Mouse (Mus musculus): ENCODE measurements around the gene Abcg4.
"Not testable (repeated sequence)": the region's sequence is repeated elsewhere in the genome, so short reads cannot be mapped to it uniquely, and the experiment has no call there.

Gene Abcg4

GRCm38 (mm10) chr9:44288076-44288958 lies at the start of gene Abcg4:
Abcg4 (minus strand) TSS chr9:44288615.
- peak; percentile 57 to 62 for DNase-seq (ENCODE audit: low spot score in 2 of 2)

DNA sequence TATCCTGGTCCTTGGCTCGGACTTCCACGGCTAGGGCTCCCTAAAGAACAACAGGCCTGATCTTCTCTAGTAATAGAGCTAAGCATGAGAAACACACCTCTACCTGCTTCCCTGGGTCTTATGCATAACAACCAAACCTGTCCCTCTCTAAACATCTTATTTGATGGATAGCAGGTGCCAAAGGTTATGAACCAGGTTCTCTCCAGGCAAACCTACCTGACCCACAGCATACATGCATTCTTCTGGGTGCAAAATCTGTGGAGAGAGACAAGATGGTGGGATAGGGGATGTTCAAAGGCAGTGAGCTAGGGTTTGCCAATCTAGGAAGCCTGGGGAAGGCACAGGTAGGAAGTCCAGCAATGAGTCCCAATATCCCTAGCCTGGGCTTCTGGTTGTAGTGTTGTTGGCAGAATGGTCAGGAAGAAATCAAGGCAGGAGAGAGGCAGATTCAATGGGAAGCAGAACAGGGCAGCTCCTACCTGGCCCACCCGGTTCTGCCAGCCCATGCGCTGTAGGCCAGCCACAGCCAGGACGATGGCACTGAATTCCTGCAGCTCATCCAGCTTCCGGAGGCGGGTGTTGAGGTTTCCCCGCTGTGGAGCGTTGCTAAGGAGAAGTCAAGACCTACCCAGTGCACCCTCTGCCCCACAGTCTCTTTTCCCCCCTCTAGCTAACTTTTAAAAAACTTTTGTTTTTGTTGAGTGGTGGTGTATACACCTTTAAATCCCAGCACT lies 49.2 kb upstream of the Abcg4 start:
- DNase-seq (ENCODE audit: low spot score in 2 of 2) = no peak

GRCm38 (mm10) chr9:44336964-44337363 lies 48.5 kb upstream of the Abcg4 start:
- no peak for DNase-seq (ENCODE audit: low spot score in 2 of 2)

GRCm38 (mm10) chr9:44336513-44336912 lies 48.1 kb upstream of the Abcg4 start:
- DNase-seq (ENCODE audit: low spot score in 2 of 2) = not testable (repeated sequence)

DNA sequence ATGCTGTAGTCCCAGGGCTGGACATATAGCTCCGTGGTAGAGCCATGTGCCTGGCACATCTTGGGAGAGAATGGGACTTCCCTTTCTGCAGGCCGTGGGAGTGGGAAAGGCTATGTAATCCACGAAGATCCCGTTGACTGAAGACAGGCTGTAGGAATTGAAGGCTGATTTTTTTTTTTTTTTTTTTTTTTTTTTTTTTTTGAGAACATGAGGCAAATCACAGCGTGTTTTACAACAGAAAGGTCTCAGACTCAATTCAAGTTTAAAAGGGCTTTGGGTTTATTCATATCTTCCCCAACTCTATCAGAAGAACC lies 47.6 kb upstream of the Abcg4 start:
- DNase-seq (ENCODE audit: low spot score in 2 of 2) = no peak

DNA sequence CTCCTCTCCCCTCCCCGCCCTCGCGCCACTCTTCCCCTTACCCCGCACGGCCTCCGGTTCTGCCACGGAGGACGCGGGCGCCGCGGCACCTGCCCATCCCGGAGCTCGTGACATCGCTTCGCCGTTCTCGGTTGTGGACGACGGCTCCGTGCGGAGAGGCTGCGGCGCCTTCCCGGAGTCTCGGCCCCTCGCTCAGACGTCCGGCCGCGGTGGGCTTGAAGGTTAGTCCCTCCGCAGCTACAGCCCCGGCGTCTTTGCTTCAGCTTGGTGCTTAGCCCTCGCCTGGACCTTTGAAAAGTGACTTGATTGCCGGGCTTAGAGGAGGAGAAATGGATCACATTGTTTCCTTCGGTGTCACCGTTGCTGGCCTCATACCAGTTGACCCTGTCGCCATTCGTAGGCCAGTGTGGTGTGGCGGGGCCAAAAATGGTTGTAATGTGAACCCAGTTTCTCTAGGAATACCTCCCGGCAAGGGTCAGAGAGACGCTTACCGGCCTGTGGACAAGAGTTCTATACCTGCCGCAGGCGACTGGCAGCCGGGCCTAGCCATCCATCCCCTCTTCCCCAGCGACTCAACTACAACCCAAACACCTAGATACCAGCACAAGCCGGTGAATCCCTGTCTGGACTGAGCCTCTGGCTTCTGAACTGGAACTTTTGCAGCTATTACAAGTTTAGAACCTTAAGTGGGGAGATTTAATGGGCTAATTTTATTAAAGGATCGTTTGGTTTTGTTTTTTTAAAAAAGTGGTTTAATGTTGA lies 47.1 kb upstream of the Abcg4 start:
- peak; percentile 32 to 47 for DNase-seq (ENCODE audit: low spot score in 2 of 2)

DNA sequence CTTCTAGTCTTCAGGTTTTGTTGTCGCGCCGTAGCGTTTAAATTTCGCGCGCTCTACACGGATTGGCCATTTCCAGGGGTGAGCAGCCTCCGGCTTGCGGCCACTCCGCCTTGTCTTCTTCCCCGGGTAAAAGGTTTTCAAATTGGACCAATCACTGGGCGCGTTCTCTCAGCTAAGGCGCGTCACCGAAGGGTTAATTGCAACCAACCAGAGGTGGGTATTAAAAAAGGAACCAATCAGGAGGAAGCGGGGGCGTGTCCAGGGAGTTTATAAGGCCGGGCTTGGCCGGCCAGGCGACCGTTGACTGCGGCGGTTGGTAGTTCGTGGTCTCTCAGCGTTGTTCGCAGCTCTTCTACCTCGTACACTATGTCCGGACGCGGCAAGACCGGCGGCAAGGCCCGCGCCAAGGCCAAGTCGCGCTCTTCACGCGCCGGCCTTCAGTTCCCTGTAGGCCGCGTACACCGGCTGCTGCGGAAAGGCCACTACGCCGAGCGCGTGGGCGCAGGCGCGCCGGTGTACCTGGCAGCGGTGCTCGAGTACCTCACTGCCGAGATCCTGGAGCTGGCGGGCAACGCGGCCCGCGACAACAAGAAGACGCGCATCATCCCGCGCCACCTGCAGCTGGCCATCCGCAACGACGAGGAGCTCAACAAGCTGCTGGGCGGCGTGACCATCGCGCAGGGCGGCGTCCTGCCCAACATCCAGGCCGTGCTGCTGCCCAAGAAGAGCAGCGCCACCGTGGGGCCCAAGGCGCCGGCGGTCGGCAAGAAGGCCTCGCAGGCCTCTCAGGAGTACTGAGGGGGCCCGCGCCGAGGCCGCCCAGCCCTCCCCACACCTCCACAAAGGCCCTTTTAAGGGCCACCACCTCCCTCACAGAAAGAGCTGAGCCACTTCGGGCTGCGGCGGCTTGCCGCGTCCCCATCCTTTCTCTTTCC lies 46.2 kb upstream of the Abcg4 start, which contains the start of gene H2afx:
Gene H2afx (plus strand): TSS at position 299 of the 935 bp plus-strand sequence.
- DNase-seq (ENCODE audit: low spot score in 2 of 2) = peak; percentile 99

DNA sequence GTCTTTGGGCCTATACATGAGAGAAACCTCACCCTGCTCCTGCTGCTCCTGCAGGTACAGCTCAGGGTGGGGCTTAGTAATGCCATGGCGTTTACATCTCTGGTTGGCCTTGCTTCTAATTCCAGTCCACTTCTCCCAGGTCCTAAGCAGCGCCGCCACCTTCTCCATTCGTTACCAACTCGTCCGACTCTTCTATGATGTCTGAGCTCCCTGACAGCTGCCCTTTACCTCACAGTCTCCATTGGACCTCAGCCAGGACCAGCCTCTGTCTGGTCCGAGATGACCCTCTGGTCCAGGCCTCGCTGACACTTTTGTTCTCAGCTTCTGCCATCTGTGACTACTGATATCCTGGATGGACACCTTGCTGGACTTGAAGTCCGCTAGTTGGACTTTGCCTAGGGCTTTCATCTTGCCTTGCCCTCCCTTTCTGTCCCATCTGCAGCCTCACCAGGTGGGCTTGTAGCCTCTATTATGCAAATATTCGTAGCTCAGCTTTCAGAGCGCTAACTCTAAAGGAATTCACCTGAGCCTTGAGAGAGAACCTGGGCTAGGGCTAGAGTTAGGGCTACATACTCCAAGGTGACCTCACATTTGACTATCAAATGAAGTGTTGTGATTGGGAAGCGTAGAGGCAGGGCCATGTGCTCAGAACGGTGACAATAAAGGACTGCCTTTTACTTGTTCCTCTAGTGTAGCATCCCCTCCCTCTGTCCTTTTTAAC lies 44.7 kb upstream of the Abcg4 start:
- DNase-seq (ENCODE audit: low spot score in 2 of 2) = no peak

DNA sequence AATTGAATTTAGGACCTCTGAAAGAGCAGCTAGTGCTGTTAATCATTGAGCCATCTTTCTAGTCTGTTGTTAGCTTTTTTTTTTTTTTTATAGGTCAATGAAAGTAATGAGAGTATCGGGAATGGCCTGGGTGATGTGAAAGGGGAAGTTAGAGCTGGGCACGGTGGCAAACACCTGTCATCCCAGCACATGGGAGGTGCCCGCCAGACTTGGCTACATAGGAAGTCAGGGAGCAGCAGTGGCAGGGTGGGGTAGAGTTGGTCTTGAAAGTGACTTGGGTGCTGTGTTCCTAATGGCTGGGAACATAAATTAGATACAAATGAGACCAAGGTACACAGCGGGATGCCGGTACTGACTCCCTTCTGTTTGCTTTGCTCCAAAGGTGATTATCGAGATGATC lies 42.3 kb upstream of the Abcg4 start:
- no peak for DNase-seq (ENCODE audit: low spot score in 2 of 2)

- no peak for DNase-seq (ENCODE audit: low spot score in 2 of 2)
Measured at GRCm38 (mm10) chr9:44327926-44328325, 39.5 kb upstream of the Abcg4 start.

GRCm38 (mm10) chr9:44327064-44327711 lies 38.8 kb upstream of the Abcg4 start:
- no peak for DNase-seq (ENCODE audit: low spot score in 2 of 2)

GRCm38 (mm10) chr9:44326371-44327063 lies 38.1 kb upstream of the Abcg4 start:
- peak; percentile 80 to 88 for DNase-seq (ENCODE audit: low spot score in 2 of 2)

DNA sequence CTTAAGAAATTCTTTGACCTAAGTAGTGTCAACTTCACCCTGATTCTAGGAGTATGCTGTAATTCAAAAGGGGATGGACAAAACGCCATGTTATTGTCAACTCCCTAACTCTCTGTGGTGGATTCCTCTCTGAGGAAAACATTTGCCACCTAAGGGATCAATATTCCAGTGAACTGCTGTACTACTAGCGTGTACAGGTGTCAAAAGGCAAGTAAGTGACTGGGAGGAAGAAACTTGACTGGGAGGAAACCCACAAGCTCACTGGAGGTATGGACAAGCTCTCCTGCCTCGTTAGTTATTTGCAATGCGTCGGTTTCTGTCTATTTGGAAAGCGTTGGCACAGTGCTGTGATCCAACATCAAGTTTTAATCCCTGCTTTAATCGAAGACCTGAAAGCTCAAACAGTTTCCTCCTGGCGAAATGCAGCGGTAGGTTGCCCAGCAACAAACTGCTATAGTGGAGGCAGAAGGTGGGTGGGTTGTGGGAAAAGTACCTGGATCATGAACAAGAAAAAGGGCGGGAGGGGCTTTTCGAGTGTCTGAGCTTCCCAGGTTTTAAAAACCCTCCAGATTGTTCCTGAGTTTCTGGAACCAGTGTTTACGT lies 37.5 kb upstream of the Abcg4 start, which contains the start of gene Dpagt1:
Gene Dpagt1 (plus strand): TSS at position 252 of the 603 bp plus-strand sequence.
- DNase-seq (ENCODE audit: low spot score in 2 of 2) = no peak

DNA sequence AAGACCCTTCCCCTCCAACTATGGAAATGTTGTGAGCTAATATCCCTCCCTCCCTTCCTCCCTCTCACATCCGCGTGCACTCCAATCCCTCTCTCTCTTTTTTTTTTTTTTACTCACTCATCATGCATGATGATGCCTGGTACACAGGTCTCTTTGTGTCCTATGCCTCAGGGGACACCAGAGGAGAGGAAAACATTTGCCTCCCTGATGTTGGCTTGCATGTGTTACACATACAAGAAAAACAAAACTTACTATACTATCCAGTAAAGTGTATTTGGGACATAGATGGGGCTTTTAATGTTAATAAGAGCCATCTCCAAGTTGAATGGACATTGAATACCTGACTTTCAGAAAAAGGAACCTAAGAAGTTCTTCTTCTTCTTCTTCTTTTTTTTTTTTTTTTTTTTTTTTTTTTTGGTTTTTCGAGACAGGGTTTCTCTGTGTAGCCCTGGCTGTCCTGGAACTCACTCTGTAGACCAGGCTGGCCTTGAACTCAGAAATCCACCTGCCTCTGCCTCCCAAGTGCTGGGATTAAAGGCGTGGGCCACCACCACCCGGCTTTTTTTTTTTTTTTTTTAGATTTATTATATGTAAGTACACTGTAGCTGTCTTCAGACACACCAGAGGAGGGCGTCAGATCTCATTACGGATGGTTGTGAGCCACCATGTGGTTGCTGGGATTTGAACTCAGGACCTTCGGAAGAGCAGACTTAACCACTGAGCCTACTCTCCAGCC lies 36.8 kb upstream of the Abcg4 start:
- not testable (repeated sequence) for DNase-seq (ENCODE audit: low spot score in 2 of 2)

GRCm38 (mm10) chr9:44324147-44324546 lies 35.7 kb upstream of the Abcg4 start:
- DNase-seq (ENCODE audit: low spot score in 2 of 2) = no peak

DNA sequence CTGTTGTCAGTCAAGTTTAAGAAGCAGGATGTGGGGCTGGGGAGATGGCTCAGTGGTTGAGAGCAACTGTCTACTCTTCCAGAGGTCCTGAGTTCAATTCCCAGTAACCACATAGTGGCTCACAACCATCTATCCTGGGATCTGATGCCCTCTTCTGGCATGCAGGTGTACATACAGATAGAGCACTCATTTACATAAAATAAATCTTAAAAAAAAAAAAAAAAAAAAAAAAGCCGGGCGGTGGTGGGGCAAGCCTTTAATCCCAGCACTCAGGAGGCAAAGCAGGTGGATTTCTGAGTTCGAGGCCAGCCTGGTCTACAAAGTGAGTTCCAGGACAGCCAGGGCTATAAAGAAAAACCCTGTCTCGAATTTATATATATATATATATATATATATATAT lies 35.2 kb upstream of the Abcg4 start:
- not testable (repeated sequence) for DNase-seq (ENCODE audit: low spot score in 2 of 2)

GRCm38 (mm10) chr9:44320799-44321133 lies 32.4 kb upstream of the Abcg4 start:
- DNase-seq (ENCODE audit: low spot score in 2 of 2) = peak; percentile 26 to 63

Data from frontal cortex, postnatal 36 days (tissue).